Mouse (Mus musculus) lung, adult 2 months (tissue): Measurements from ENCODE around the gene Apoc2. TPM values are rescaled to one million over a fixed set of nuclear protein-coding genes. Genes with fewer than 3 reads are reported as not detected.

ENCODE experiments used
- DNase-seq: peaks from one replicate; pipeline ENCODE4 v3.0.0; 2022
- H3K4me1 ChIP-seq: fragments of 200-500 bp; 2 replicates; pipeline ENCODE4 v1.6.1; 2011; ENCODE audit warnings: low read length; ENCODE audit not compliant: control insufficient read depth, insufficient read depth
- H3K4me3 ChIP-seq: fragments of 200-500 bp; replicated peaks from 2 replicates; pipeline ENCODE3; 2011; ENCODE audit warnings: low read depth, mild to moderate bottlenecking, control low read depth, low read length; ENCODE audit errors: extremely low read depth
- CTCF ChIP-seq: fragments of 200-500 bp; IDR thresholded peaks from 2 replicates; pipeline ENCODE4 v1.5.1; 2011; ENCODE audit warnings: mild to moderate bottlenecking, low read length, control low read depth; ENCODE audit not compliant: insufficient read depth
- POLR2A ChIP-seq: fragments of 200-500 bp; IDR thresholded peaks from 2 replicates; pipeline ENCODE4 v1.6.1; 2011; ENCODE audit warnings: low read depth, mild to moderate bottlenecking, control low read depth, low read length, borderline replicate concordance; ENCODE audit errors: extremely low read depth
- WGBS: fragments of 180-500 bp; shearing (Covaris S2); methylation state at CpG from one replicate; pipeline ENCODE4 v1.1.7; 2018; 5-methylcytosine and 5-hydroxymethylcytosine counted together
- polyA plus RNA-seq: library from polyadenylated mRNA; depleted of rRNA; stranded (reverse); fragments of >200 nt; gene quantifications from 2 replicates; pipeline ENCODE4 v1.2.3, GENCODE M21; 2012; rRNA removed

The Apoc2 gene
- polyA plus RNA-seq: 1.9 and 5.1 TPM in 2 replicates

DNA sequence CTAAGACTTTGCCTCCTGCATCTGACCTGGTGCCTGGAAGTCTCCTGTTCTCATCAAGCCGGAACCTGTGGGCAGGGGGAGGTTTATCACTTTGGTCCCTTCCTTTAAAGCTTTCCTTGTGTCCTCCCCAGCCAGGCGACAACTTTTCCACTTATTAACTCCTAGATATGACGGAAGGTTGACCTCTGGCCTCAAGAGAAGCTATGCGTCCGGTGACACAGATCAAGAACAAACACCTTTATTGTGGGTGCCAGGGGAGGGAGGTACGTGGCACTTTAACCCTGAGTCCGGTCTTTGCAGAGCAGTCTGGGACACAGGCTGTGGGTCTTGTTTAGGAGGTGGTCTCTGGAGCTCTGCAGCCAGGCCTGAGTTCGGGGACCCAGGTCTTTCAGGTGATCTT, at the start of gene Apoc2:
TSS of gene Apoc2 (minus strand) at position 70 of the 400 bp plus-strand sequence.
- TF ChIP-seq POLR2A: no peak
- TF ChIP-seq CTCF: no peak
- Histone ChIP-seq H3K4me1 (no peaks in the 10 kb centered on the region), H3K4me3 (no peak within 1 kb of the TSS)
- no peak for DNase-seq
- WGBS: 66% methylated on average over 8 of the region's 8 CpGs

DNA sequence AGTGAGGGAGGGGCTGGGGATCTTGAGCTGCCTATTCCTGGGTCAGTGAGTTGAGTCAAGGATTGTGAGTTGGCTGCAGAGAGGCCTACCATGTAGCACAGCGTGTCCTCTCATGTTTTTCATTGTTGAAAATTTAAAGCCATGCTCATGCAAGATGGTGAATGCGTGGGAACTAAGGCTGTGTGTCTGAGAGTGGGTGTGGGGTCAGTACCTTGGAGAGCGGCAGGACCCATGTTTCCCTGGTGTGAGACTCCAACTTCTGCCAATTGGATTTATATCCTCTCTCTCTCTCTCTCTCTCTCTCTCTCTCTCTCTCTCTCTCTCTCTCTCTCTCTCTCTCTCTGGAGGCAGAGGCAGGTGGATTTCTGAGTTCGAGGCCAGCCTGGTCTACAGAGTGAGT, 48.8 kb upstream of the Apoc2 start:
- H3K4me3 ChIP-seq: no peak overlapping the region
- 95% methylated on average over 4 of the region's 4 CpGs for WGBS
- H3K4me1 ChIP-seq: 0 out of 2 replicates have a peak, but pooled peaks cover 2% of the 10 kb centered on the region
- no peak for TF ChIP-seq POLR2A
- no peak for TF ChIP-seq CTCF
- DNase-seq: no peak

DNA sequence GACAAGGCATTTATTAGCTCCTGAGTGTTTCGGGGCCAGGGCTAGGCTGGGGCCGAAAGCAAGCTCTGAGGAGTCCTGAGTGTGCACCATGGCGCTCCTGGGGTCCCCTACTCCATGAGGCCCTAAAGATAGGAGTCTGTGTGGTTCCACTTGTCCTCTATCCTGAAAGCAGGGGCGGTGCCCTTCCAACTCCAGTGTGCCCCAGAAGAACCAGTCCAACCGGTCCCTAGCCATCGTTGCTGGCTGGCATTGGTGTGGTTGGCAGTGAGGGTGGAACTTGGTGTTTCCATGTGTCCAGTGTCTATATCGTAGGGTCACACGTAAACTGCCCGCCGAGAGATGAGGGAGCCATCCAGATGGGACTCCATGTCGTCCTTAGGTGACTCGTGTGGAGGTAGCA, 46.4 kb upstream of the Apoc2 start:
- 0 out of 2 replicates have a peak, but pooled peaks cover 2% of the 10 kb centered on the region for H3K4me1 ChIP-seq
- TF ChIP-seq POLR2A (no peak), CTCF (no peak)
- no peak overlapping the region for H3K4me3 ChIP-seq
- 67% methylated on average over 12 of the region's 12 CpGs for WGBS
- DNase-seq: peak; percentile 65

DNA sequence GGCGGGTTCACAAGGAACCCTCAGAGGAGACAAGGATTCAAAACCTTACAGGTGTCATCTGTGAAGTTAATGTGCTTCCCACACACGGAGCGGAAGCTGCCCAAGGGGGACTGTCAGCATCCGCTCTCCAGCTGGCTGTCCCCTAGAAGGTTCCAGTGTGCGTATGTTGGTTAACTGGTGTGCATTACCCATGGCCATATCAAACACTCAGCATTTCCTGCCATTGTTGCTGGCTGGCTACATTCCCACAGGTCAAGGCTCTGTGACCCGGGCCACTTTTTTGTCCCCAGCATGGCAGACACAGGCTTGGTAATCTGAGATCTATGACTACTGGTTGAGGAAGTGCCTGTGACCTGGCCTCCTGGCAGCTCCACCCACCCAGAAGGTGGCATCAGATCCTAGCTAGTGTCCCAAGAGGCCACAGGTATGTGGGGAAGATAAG, 45.0 kb upstream of the Apoc2 start:
- TF ChIP-seq POLR2A (no peak), CTCF (no peak)
- DNase-seq: no peak
- H3K4me3 ChIP-seq: no peak overlapping the region
- 0 out of 2 replicates have a peak, but pooled peaks cover 2% of the 10 kb centered on the region for H3K4me1 ChIP-seq
- WGBS: 52% methylated on average over 6 of the region's 6 CpGs

DNA sequence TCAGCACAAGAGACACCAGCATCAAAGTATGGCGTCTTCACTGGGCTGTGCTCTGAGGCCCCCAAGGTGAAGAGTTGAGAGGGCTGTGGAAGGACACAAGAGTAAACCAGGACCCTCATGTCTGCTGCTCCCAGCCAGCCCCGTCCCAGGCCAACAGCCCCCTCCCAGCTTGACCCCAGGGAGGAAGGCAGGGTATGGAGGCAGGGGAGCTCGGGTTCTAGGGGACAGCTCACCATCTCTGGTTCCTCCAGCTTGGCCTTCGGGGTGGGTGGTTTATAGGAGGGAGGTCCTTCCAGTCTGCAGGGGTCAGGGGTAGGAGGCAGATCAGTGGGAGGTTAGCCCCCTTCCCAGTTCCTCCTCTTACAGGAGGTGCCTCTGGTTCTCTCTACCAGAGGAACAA, 41.5 kb upstream of the Apoc2 start:
- H3K4me3 ChIP-seq: no peak overlapping the region
- no peak for TF ChIP-seq POLR2A
- TF ChIP-seq CTCF: no peak
- no peak for DNase-seq
- peaks cover 5% of the 10 kb centered on the region; the same call in 1 of the 2 replicates for H3K4me1 ChIP-seq
- WGBS: 88% methylated on average over 4 of the region's 4 CpGs

DNA sequence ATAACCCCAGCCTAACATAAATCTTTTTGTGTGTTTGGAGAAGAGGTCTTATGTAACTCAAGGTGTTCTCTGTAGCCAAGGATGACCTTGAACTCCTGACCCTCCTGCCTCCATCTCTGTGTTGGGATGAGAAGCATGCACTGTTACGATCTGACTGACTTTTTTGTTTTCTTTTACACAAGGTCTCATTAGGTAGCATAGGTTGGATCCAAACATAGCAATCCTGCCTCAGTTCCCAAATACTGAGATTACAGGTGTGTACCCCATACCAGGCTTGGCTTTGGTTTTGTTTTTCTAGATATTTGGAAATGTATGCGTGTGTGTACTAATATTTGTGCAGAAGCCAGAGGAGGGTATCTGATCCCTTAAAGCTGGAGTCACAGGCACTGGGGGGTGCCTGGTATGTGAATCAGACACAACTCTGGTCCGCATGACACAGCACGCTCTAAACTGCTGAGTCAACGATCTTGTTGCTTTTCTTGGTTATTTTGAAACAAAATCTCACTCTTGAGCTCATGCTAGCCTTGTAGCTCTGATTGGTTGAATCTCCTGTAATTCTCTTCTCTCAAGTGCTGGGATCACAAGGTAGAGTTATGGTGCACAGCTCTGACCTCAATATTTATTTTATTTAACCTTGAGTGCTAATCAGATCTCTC, 40.7 kb upstream of the Apoc2 start:
- Histone ChIP-seq H3K4me1 (peaks cover 5% of the 10 kb centered on the region; the same call in 1 of the 2 replicates), H3K4me3 (no peak overlapping the region)
- no peak for DNase-seq
- TF ChIP-seq CTCF (no peak), POLR2A (no peak)
- 89% methylated on average over 5 of the region's 5 CpGs for WGBS

DNA sequence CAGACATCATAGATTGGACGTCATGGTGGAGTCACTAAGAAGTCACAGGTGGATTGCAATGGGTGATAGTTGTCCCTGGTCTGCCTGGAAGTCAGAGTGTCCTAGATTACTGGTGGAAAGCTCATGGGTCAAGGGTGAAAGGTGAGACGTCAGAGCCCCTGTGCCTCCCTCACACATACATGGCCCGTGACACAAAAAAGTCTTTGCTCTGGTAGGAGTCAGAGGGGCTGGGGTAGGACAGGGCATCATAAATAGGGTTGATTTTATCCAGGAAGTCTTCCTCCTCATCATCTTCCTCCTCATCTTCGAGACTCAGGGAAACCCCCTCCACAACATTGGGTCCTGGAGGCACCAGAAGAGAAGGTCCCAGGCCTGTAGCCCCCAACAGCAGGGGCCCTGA, 39.6 kb upstream of the Apoc2 start:
- no peak for TF ChIP-seq CTCF
- TF ChIP-seq POLR2A: no peak
- WGBS: 77% methylated on average over 4 of the region's 4 CpGs
- Histone ChIP-seq H3K4me1 (peaks cover 3% of the 10 kb centered on the region; the same call in 1 of the 2 replicates), H3K4me3 (no peak overlapping the region)
- DNase-seq: no peak

DNA sequence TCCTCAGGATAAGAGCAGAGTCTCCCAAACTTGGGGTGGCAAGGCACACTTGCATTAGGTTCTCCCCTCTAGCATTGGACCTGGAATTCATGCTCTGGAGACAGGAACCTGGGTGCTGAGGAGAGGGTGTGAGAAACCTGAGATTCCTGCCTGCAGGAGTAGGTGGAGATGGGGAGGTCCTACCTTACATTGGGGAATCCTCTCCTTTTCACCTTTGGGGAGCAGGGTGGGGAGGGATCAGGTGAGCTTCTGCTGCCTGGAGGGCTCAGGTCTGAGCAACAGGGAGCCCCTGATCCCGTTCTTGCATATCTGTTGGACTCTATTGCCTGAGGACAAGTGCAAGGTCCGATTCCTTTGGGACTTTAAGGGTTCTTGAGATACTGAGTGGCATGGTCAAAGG, 39.1 kb upstream of the Apoc2 start:
- DNase-seq: no peak
- no peak overlapping the region for H3K4me3 ChIP-seq
- WGBS: 70% methylated on average over 2 of the region's 2 CpGs

DNA sequence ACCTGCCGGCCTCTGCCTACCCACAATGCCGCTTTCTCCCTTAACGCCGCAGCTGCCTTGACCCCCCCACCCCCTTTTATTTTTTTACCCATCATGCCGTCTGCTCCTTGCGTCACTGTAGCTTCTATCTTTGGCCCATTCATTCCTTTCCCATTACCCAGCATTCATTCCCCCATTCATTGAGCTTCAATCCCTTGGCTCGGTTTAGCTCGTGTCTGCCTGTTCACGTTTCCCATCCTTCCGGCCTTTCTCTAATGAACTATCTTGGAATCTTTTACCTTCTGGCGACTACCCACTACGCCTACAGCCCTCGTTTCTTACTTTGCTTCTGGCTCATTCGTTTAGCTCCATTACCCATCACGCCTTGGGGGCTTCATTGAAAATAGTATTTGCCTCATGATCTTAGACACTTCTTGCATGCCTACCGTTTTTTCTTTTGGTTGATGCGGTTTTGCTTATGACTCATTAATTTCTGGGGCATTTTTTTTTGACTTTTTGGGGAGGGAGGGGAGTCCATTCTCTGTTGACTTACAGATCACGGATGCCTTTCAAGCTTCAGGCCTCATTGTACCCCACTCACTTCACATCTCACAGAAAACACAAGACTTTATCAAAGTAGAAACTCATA, 38.4 kb upstream of the Apoc2 start:
- TF ChIP-seq POLR2A: no peak
- TF ChIP-seq CTCF: no peak
- Histone ChIP-seq H3K4me3 (peak overlapping the region; percentile 68), H3K4me1 (peaks cover 3% of the 10 kb centered on the region; the same call in 1 of the 2 replicates)
- WGBS: 5% methylated on average over 18 of the region's 18 CpGs
- DNase-seq: no peak

More for the DNA sequence above, 39.1 kb upstream of the Apoc2 start:
- H3K4me1 ChIP-seq: peaks cover 3% of the 10 kb centered on the region; the same call in 1 of the 2 replicates
- no peak for TF ChIP-seq CTCF
- TF ChIP-seq POLR2A: no peak
